Mouse (Mus musculus) intestine, postnatal 0 days (tissue): ENCODE measurements around the gene Pik3r1. TPM values are rescaled to one million over a fixed set of nuclear protein-coding genes. Genes with fewer than 3 reads are reported as not detected.

Source experiments
- ATAC-seq: fragments of 200-750 bp; cut with Nextera tagmentation; 2 replicates; pipeline ENCODE4 v1.8.0; 2017; ENCODE audit warnings: mild to moderate bottlenecking, moderate TSS enrichment, moderate library complexity
- H3K27ac ChIP-seq: fragments of 300-500 bp; sonication (generic); 2 replicates; pipeline ENCODE4 v1.5.1; 2014; ENCODE audit warnings: mild to moderate bottlenecking, low read depth, low read length, moderate library complexity
- H3K27me3 ChIP-seq: fragments of 300-500 bp; sonication (generic); replicated peaks from 2 replicates; pipeline ENCODE4 v1.6.1; 2014; ENCODE audit warnings: low read length, mixed read lengths; ENCODE audit not compliant: control insufficient read depth, insufficient read depth
- H3K36me3 ChIP-seq: fragments of 300-500 bp; sonication (generic); 2 replicates; pipeline ENCODE4 v1.6.1; 2014; ENCODE audit warnings: mild to moderate bottlenecking, moderate library complexity; ENCODE audit not compliant: control insufficient read depth, insufficient read depth
- H3K4me1 ChIP-seq: fragments of 300-500 bp; sonication (generic); replicated peaks from 2 replicates; pipeline ENCODE4 v1.6.1; 2014; ENCODE audit warnings: antibody characterized with exemption, low read length, mixed read lengths; ENCODE audit not compliant: control insufficient read depth, insufficient read depth
- H3K4me2 ChIP-seq: fragments of 300-500 bp; sonication (generic); replicated peaks from 2 replicates; pipeline ENCODE4 v1.6.1; 2014; ENCODE audit warnings: low read depth, mild to moderate bottlenecking, moderate library complexity
- H3K4me3 ChIP-seq: fragments of 300-500 bp; sonication (generic); 2 replicates; pipeline ENCODE4 v1.5.1; 2014; ENCODE audit warnings: low read depth, low read length
- H3K9ac ChIP-seq: fragments of 300-500 bp; sonication (generic); 2 replicates; pipeline ENCODE4 v1.6.1; 2014; ENCODE audit warnings: mild to moderate bottlenecking, low read depth, low read length
- H3K9me3 ChIP-seq: fragments of 300-500 bp; sonication (generic); 2 replicates; pipeline ENCODE4 v1.6.1; 2016; ENCODE audit warnings: mixed run types; ENCODE audit not compliant: control insufficient read depth
- CTCF ChIP-seq: sonication (generic); IDR thresholded peaks from 2 replicates; pipeline ENCODE4 v1.5.1; 2016; ENCODE audit warnings: low read depth, mild to moderate bottlenecking, control low read depth, antibody characterized with exemption, moderate library complexity
- WGBS: fragments of 180-500 bp; shearing (Covaris S2); extraction: QIAGEN DNeasy Blood & Tissue Kit; methylation state at CpG from one replicate; pipeline ENCODE4 v1.1.7; 2014; 5-methylcytosine and 5-hydroxymethylcytosine counted together
- polyA plus RNA-seq: library from polyadenylated mRNA; unstranded; fragments of >200 nt; fragmentation: Nextera tagmentation; extraction: Ambion mirVana; gene quantifications from 2 replicates; pipeline ENCODE4 v1.2.1, GENCODE M21; 2015

Pik3r1 gene
- polyA plus RNA-seq, 1 experiment from 2014 or later, result 14.7 TPM

DNA sequence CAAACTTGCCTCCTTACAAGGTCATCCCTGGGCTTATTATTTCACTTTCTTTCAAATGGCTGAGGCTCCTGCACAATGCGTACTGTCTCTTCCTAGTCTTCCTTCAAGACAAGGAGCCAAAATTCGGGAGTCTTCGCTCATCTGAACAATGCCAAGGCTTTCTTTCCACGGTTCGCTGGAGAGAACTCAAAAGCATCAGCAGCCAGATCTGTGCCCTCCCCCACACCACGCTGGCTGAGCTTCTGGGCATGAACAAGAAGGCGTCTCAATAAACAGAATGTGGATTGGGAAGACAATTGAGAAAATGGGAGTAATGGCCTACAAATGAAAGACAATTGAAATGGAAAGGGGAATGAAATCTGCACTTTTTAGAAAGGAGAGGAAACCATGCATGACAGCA is 136.5 kb downstream of the Pik3r1 start:
- WGBS, result 92% methylated on average over 7 of the region's 7 CpGs
- no peaks in the 10 kb centered on the region for H3K36me3 ChIP-seq
- H3K4me3 ChIP-seq, result no peak overlapping the region
- H3K9ac ChIP-seq, result no peak overlapping the region
- no peaks in the 10 kb centered on the region for H3K27me3 ChIP-seq
- H3K4me2 ChIP-seq, result no peak overlapping the region
- TF ChIP-seq CTCF, result no peak
- no peak for ATAC-seq
- H3K27ac ChIP-seq, result no peak overlapping the region
- no peaks in the 10 kb centered on the region for H3K9me3 ChIP-seq
- H3K4me1 ChIP-seq, result no peaks in the 10 kb centered on the region
